Mouse (Mus musculus) stomach, embryonic 16.5 days (tissue): ENCODE measurements around the gene Coch. TPM values are rescaled to one million over a fixed set of nuclear protein-coding genes. Genes with fewer than 3 reads are reported as not detected.
"Not testable (repeated sequence)": the region's sequence is repeated elsewhere in the genome, so short reads cannot be mapped to it uniquely, and the experiment has no call there.

ENCODE experiments used
- ATAC-seq: fragments of 200-750 bp; cut with Nextera tagmentation; 2 replicates; pipeline ENCODE4 v1.8.0; 2017; ENCODE audit warnings: moderate number of reproducible peaks, moderate TSS enrichment; ENCODE audit not compliant: insufficient read depth, low FRiP score
- H3K27ac ChIP-seq: fragments of 300-500 bp; sonication (generic); 2 replicates; pipeline ENCODE4 v1.5.1; 2014; ENCODE audit warnings: low read length
- H3K27me3 ChIP-seq: fragments of 300-500 bp; sonication (generic); 2 replicates; pipeline ENCODE4 v1.6.1; 2014; ENCODE audit warnings: low read length, control low read depth, mixed read lengths; ENCODE audit not compliant: control insufficient read depth, insufficient read depth
- H3K36me3 ChIP-seq: fragments of 300-500 bp; sonication (generic); 2 replicates; pipeline ENCODE4 v1.6.1; 2014; ENCODE audit warnings: low read length; ENCODE audit not compliant: control insufficient read depth, insufficient read depth
- H3K4me1 ChIP-seq: fragments of 300-500 bp; sonication (generic); 2 replicates; pipeline ENCODE4 v1.6.1; 2014; ENCODE audit warnings: low read length, control low read depth, mixed read lengths; ENCODE audit not compliant: control insufficient read depth, insufficient read depth
- H3K4me2 ChIP-seq: fragments of 300-500 bp; sonication (generic); 2 replicates; pipeline ENCODE4 v1.6.1; 2014; ENCODE audit warnings: low read depth, low read length, mixed read lengths
- H3K4me3 ChIP-seq: fragments of 300-500 bp; sonication (generic); replicated peaks from 2 replicates; pipeline ENCODE4 v1.5.1; 2014; ENCODE audit warnings: mild to moderate bottlenecking, low read length
- H3K9ac ChIP-seq: fragments of 300-500 bp; sonication (generic); 2 replicates; pipeline ENCODE4 v1.6.1; 2014; ENCODE audit warnings: low read length
- H3K9me3 ChIP-seq: fragments of 300-500 bp; sonication (generic); replicated peaks from 2 replicates; pipeline ENCODE4 v1.6.1; 2016; ENCODE audit warnings: low read length, control low read depth; ENCODE audit not compliant: control insufficient read depth
- WGBS: fragments of 180-500 bp; shearing (Covaris S2); extraction: QIAGEN DNeasy Blood & Tissue Kit; methylation state at CpG from one replicate; pipeline ENCODE4 v1.1.7; 2014; 5-methylcytosine and 5-hydroxymethylcytosine counted together
- polyA plus RNA-seq: library from polyadenylated mRNA; unstranded; fragments of >200 nt; fragmentation: Nextera tagmentation; extraction: Ambion mirVana; gene quantifications from 2 replicates; pipeline ENCODE4 v1.2.1, GENCODE M21; 2015

Gene Coch
- polyA plus RNA-seq, 1 experiment from 2014 or later: 4.4 TPM

GRCm38 (mm10) chr12:51622670-51623365 lies 29.7 kb downstream of the Coch start:
- no peak overlapping the region for H3K4me2 ChIP-seq
- 83% methylated on average over 5 of the region's 5 CpGs for WGBS

GRCm38 (mm10) chr12:51623366-51623694 lies 30.2 kb downstream of the Coch start:
- no peaks in the 10 kb centered on the region for H3K27me3 ChIP-seq
- no peak overlapping the region for H3K4me2 ChIP-seq
- no peaks in the 10 kb centered on the region for H3K4me1 ChIP-seq
- peaks cover 11% of the 10 kb centered on the region; the same call in 1 of the 2 replicates for H3K36me3 ChIP-seq
- H3K9ac ChIP-seq: no peak overlapping the region
- H3K4me3 ChIP-seq: no peak overlapping the region
- H3K9me3 ChIP-seq: no peaks in the 10 kb centered on the region
- ATAC-seq: no peak
- no peak overlapping the region for H3K27ac ChIP-seq

More at GRCm38 (mm10) chr12:51622670-51623365, 29.7 kb downstream of the Coch start:
- Histone ChIP-seq H3K27me3 (no peaks in the 10 kb centered on the region), H3K4me3 (no peak overlapping the region), H3K9me3 (no peaks in the 10 kb centered on the region), H3K36me3 (peaks cover 11% of the 10 kb centered on the region; the same call in 1 of the 2 replicates), H3K9ac (no peak overlapping the region), H3K27ac (no peak overlapping the region), H3K4me1 (no peaks in the 10 kb centered on the region)
- ATAC-seq: no peak

- H3K4me2 ChIP-seq: no peak overlapping the region
- H3K4me3 ChIP-seq: no peak overlapping the region
- 67% methylated on average over 4 of the region's 4 CpGs for WGBS
- H3K27ac ChIP-seq: no peak overlapping the region
- H3K9me3 ChIP-seq: no peaks in the 10 kb centered on the region
- no peaks in the 10 kb centered on the region for H3K4me1 ChIP-seq
- H3K9ac ChIP-seq: no peak overlapping the region
- no peaks in the 10 kb centered on the region for H3K27me3 ChIP-seq
- no peaks in the 10 kb centered on the region for H3K36me3 ChIP-seq
- ATAC-seq: no peak
Measured at GRCm38 (mm10) chr12:51633481-51633880, 40.3 kb downstream of the Coch start.

GRCm38 (mm10) chr12:51636260-51636659 lies 43.1 kb downstream of the Coch start:
- Histone ChIP-seq H3K4me2 (no peak overlapping the region), H3K4me3 (no peak overlapping the region), H3K27me3 (no peaks in the 10 kb centered on the region), H3K9me3 (no peaks in the 10 kb centered on the region), H3K27ac (no peak overlapping the region), H3K4me1 (no peaks in the 10 kb centered on the region), H3K9ac (no peak overlapping the region), H3K36me3 (no peaks in the 10 kb centered on the region)
- 77% methylated on average over 2 of the region's 2 CpGs for WGBS
- no peak for ATAC-seq

DNA sequence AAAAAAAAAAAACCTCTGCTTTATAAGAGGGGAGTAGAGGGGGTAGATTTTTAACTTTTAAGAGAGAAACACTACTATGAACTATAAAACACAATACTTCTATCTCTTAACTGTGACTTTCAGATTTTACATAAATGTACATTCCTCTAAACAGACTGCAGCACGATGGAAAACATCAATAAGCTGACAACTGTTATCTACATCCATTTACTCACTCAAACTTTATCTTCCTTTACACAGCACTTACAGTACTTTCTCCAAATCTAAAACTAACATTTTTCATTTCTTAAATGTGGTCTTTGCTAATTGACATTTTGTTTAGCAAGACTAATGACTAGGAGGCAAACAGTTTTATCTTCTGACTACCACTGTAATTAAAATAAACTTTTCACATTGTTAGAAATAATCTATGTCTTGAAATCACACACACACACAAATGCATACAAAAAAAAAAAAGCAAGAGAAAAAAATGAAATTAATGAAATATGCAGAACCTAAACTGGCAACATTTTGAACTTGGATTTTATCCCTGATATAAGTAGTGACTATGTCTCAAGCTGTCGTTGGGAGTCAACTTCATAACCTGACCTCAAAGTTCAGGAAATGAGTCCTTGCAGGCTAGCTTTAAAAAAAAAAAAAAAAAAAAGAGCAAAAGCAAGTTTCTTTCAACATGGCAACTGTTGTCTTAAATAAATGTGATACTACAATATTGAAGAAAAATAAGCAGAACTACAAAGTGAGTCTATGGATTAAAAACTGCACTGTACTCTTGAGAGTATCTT lies 43.7 kb downstream of the Coch start:
- no peak overlapping the region for H3K9ac ChIP-seq
- H3K9me3 ChIP-seq: no peaks in the 10 kb centered on the region
- no peak for ATAC-seq
- 22% methylated on average over 2 of the region's 2 CpGs for WGBS
- H3K36me3 ChIP-seq: no peaks in the 10 kb centered on the region
- H3K27ac ChIP-seq: no peak overlapping the region
- H3K4me3 ChIP-seq: no peak overlapping the region
- no peak overlapping the region for H3K4me2 ChIP-seq
- no peaks in the 10 kb centered on the region for H3K4me1 ChIP-seq
- H3K27me3 ChIP-seq: no peaks in the 10 kb centered on the region

GRCm38 (mm10) chr12:51641871-51642270 lies 48.7 kb downstream of the Coch start:
- H3K9me3 ChIP-seq: no peaks in the 10 kb centered on the region
- no peaks in the 10 kb centered on the region for H3K4me1 ChIP-seq
- no peak overlapping the region for H3K27ac ChIP-seq
- no peaks in the 10 kb centered on the region for H3K27me3 ChIP-seq
- no peak overlapping the region for H3K4me3 ChIP-seq
- no peak overlapping the region for H3K4me2 ChIP-seq
- no peaks in the 10 kb centered on the region for H3K36me3 ChIP-seq
- 31% methylated on average over 6 of the region's 6 CpGs for WGBS
- ATAC-seq: 0 out of 2 replicates have a peak, but pooled peaks have one; percentile 58
- no peak overlapping the region for H3K9ac ChIP-seq

GRCm38 (mm10) chr12:51649401-51649800 lies 56.3 kb downstream of the Coch start:
- not testable (repeated sequence) for H3K27ac ChIP-seq, ATAC-seq, H3K36me3 ChIP-seq

More at GRCm38 (mm10) chr12:51649401-51649800, 56.3 kb downstream of the Coch start:
- not testable (repeated sequence) for H3K27me3 ChIP-seq, H3K4me1 ChIP-seq, H3K9ac ChIP-seq, H3K4me2 ChIP-seq, H3K9me3 ChIP-seq, H3K4me3 ChIP-seq

Other genes with a start within 250 kb of the Coch start
- gene G2e3, start 245.3 kb upstream of the Coch start, polyA plus RNA-seq: 26.3 and 27.0 TPM in 2 replicates
- 83.4 and 87.5 TPM in 2 replicates for gene Scfd1, start 215.8 kb upstream of the Coch start, polyA plus RNA-seq
- 18.5 and 22.9 TPM in 2 replicates for gene Ap4s1, start 97.7 kb downstream of the Coch start, polyA plus RNA-seq
- gene Strn3, start 98.6 kb downstream of the Coch start, polyA plus RNA-seq: 28.1 and 28.4 TPM in 2 replicates
- 36.7 and 37.4 TPM in 2 replicates for gene Hectd1, start 236.2 kb downstream of the Coch start, polyA plus RNA-seq